13 mouse cellular contexts compared by ENCODE assay signal in genomic region chr19:20558952-20559351, GRCm38 (mm10).
DNase-seq lines count a peak whose midpoint lies in the region; ATAC-seq and TF ChIP-seq lines count a peak whose summit lies in the region.
"Had no signal": no experiment of that assay in that cellular context is flagged by ENCODE, and none has a peak within 500 bp of the region (broad histone marks: within the 10 kb centered on the region; RNA-seq: fewer than 3 reads in every experiment).

No protein-coding gene starts in this region.

- TF ChIP-seq CTCF in lung, postnatal 0 days (IDR thresholded peaks at IDR 0.05) = no peak
- no peak for TF ChIP-seq CTCF in Patski (IDR thresholded peaks at IDR 0.05)

- in situ Hi-C loops in Patski (cut with MboI; ENCODE audit: low pct_unique_long_range_greater_than_20kb) = no loop called here

- no peak overlapping the region for H3K27ac ChIP-seq in lung, postnatal 0 days (ENCODE audit: low read length)
- H3K27ac ChIP-seq in stomach, embryonic 15.5 days = no peak overlapping the region
- H3K27ac ChIP-seq: forebrain, embryonic 13.5 days; heart, embryonic 15.5 days had no signal

- H3K36me3 ChIP-seq in lung, postnatal 0 days (ENCODE audit: insufficient read depth, low read length) = no peaks in the 10 kb centered on the region
- no peaks in the 10 kb centered on the region for H3K36me3 ChIP-seq in stomach, embryonic 15.5 days
- H3K36me3 ChIP-seq: heart, embryonic 15.5 days had no signal

- CTCF ChIA-PET in Patski (lab: Charles Lee) = no interaction called here

- POLR2A ChIA-PET in Patski (lab: Charles Lee) = no interaction called here

- no peak overlapping the region for H3K4me2 ChIP-seq in lung, postnatal 0 days (replicated peaks; ENCODE audit: low read depth, low read length)
- no peak overlapping the region for H3K4me2 ChIP-seq in stomach, embryonic 15.5 days
- H3K4me2 ChIP-seq: forebrain, embryonic 13.5 days; heart, embryonic 15.5 days had no signal

- no peak overlapping the region for H3K9ac ChIP-seq in lung, postnatal 0 days (replicated peaks; ENCODE audit: low read depth)
- no peak overlapping the region for H3K9ac ChIP-seq in stomach, embryonic 15.5 days
- H3K9ac ChIP-seq: forebrain, embryonic 13.5 days; heart, embryonic 15.5 days had no signal

- WGBS in lung, postnatal 0 days = 73% methylated on average over 3 of the region's 3 CpGs
- 69% methylated on average over 3 of the region's 3 CpGs for WGBS in stomach, embryonic 15.5 days

- peak; percentile 45 for DNase-seq in lung, postnatal 0 days (ENCODE audit: low spot score)
- no peak for DNase-seq in lung, postnatal 4 days
- no peak for DNase-seq in Patski (ENCODE audit: low read depth, low spot score)
- DNase-seq in left cerebral cortex, adult 9 months (ENCODE audit: low spot score in 2 of 2) = no peak
- no peak for DNase-seq in cerebellum, adult 18-20 months
- DNase-seq: cerebellum, adult 2 months; layer of hippocampus, adult 9-11 months; retina, postnatal 1 day; thymus, adult 18-20 months had no signal

- ATAC-seq in lung, postnatal 0 days = peak; percentile 43
- ATAC-seq in Patski = peak; percentile 57
- peak; percentile 17 to 22; a peak in 1 of 4 replicates for ATAC-seq in hematopoietic stem cell, adult 5-6 weeks (replicated peaks in 1 of 2; ENCODE audit: insufficient read depth in 1 of 2, low FRiP score in 2 of 2, low TSS enrichment in 1 of 2, low read depth in 1 of 2, poor library complexity in 2 of 2, severe bottlenecking in 2 of 2)
- ATAC-seq in stomach, embryonic 15.5 days (ENCODE audit: insufficient read depth, low FRiP score, low read depth) = peak; percentile 75; the same call in 1 of the 2 replicates
- ATAC-seq: forebrain, embryonic 13.5 days had no signal

- no peaks in the 10 kb centered on the region for H3K9me3 ChIP-seq in lung, postnatal 0 days (ENCODE audit: low read length)
- no peaks in the 10 kb centered on the region for H3K9me3 ChIP-seq in stomach, embryonic 15.5 days
- H3K9me3 ChIP-seq: forebrain, embryonic 13.5 days; heart, embryonic 15.5 days had no signal

- H3K27me3 ChIP-seq in lung, postnatal 0 days (replicated peaks; ENCODE audit: insufficient read depth, low read length) = no peaks in the 10 kb centered on the region
- no peaks in the 10 kb centered on the region for H3K27me3 ChIP-seq in Patski
- no peaks in the 10 kb centered on the region for H3K27me3 ChIP-seq in stomach, embryonic 15.5 days (replicated peaks)
- H3K27me3 ChIP-seq: forebrain, embryonic 13.5 days; heart, embryonic 15.5 days had no signal

- H3K4me3 ChIP-seq in lung, postnatal 0 days (ENCODE audit: low read depth, low read length) = no peak overlapping the region
- H3K4me3 ChIP-seq in stomach, embryonic 15.5 days (replicated peaks) = no peak overlapping the region
- H3K4me3 ChIP-seq: forebrain, embryonic 13.5 days; heart, embryonic 15.5 days had no signal

- H3K4me1 ChIP-seq in lung, postnatal 0 days (ENCODE audit: insufficient read depth, low read depth, low read length) = no peaks in the 10 kb centered on the region
- H3K4me1 ChIP-seq in stomach, embryonic 15.5 days = no peaks in the 10 kb centered on the region
- H3K4me1 ChIP-seq: forebrain, embryonic 13.5 days; heart, embryonic 15.5 days had no signal

- peak; percentile 37; the same call in 1 of the 2 replicates for TF ChIP-seq EP300 in lung, postnatal 0 days (IDR thresholded peaks at IDR 0.05)

Comparison
In these comparisons a context has a peak if more than half of its experiments do, and no peak if none do; other contexts are left out.
1. ATAC-seq: peak in every context shown above with its lines; median percentile 75 in stomach, embryonic 15.5 days; 57 in Patski; 43 in lung, postnatal 0 days; 20 in hematopoietic stem cell, adult 5-6 weeks.